Mouse (Mus musculus): ENCODE results near the gene Gbp2. TPM values are rescaled to one million over a fixed set of nuclear protein-coding genes. Genes with fewer than 3 reads are reported as not detected.

Gbp2 gene
- total RNA-seq, 2 experiments from 2014 or later = 3.4 to 4.8 TPM

Other genes with a start within 250 kb of the Gbp2 start
- gene Pdlim5, start 224.9 kb upstream of the Gbp2 start, total RNA-seq (2015; ENCODE audit: low replicate concordance) = 3.6 and 22.6 TPM in 2 replicates
- 5.5 and 6.5 TPM in 2 replicates for gene Pdlim5, start 224.9 kb upstream of the Gbp2 start, total RNA-seq (2017; ENCODE audit: low replicate concordance)
- not detected in 2 replicates for gene Gbp5, start 126.6 kb upstream of the Gbp2 start, total RNA-seq (2015; ENCODE audit: low replicate concordance)
- 1.1 and 3.5 TPM in 2 replicates for gene Gbp5, start 126.6 kb upstream of the Gbp2 start, total RNA-seq (2017; ENCODE audit: low replicate concordance)
- 15.1 and 20.9 TPM in 2 replicates for gene Gbp7, start 90.3 kb upstream of the Gbp2 start, total RNA-seq (2015; ENCODE audit: low replicate concordance)
- gene Gbp7, start 90.3 kb upstream of the Gbp2 start, total RNA-seq (2017; ENCODE audit: low replicate concordance) = 16.0 and 22.7 TPM in 2 replicates
- gene Gbp3, start 60.6 kb upstream of the Gbp2 start, total RNA-seq (2015; ENCODE audit: low replicate concordance) = 2.9 and 4.0 TPM in 2 replicates
- gene Gbp3, start 60.6 kb upstream of the Gbp2 start, total RNA-seq (2017; ENCODE audit: low replicate concordance) = 1.8 and 10.4 TPM in 2 replicates
- not detected in 2 replicates for gene Gbp2b, start 25.8 kb upstream of the Gbp2 start, total RNA-seq (2015; ENCODE audit: low replicate concordance)
- not detected in 2 replicates for gene Gbp2b, start 25.8 kb upstream of the Gbp2 start, total RNA-seq (2017; ENCODE audit: low replicate concordance)
- gene Kyat3, start 80.4 kb downstream of the Gbp2 start, total RNA-seq (2015; ENCODE audit: low replicate concordance) = not detected in 2 replicates
- not detected in 2 replicates for gene Kyat3, start 80.4 kb downstream of the Gbp2 start, total RNA-seq (2017; ENCODE audit: low replicate concordance)
- gene Gtf2b, start 144.4 kb downstream of the Gbp2 start, total RNA-seq (2015; ENCODE audit: low replicate concordance) = 45.0 and 52.4 TPM in 2 replicates
- gene Gtf2b, start 144.4 kb downstream of the Gbp2 start, total RNA-seq (2017; ENCODE audit: low replicate concordance) = 26.4 and 39.9 TPM in 2 replicates

All from erythroid progenitor cell, adult 5-6 weeks (primary cell).